In the genomic region with DNA sequence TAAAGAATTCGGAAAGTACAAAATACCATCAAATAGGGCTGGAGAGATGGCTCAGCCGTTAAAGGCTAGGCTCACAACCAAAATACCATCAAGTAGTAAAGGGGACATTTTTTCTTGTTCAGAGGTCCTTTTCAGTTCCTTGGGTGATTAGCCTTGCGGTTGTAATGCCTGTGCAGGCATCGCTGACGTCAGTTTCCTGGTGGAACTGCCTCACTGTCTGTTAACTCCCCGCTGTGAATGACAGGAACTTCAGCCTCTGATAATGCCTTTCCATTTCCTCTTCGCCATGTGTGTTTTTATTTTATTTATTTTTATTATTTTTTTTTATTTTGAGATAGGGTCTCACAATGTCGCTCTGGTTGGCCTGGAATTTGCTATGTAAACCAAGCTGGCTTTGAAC, we compare ENCODE assay signal across 9 mouse cellular contexts. TPM values are rescaled to one million over a fixed set of nuclear protein-coding genes. Genes with fewer than 3 reads are reported as not detected.
DNase-seq lines count a peak whose midpoint lies in the region; ATAC-seq and TF ChIP-seq lines count a peak whose summit lies in the region.
"Had no signal": no experiment of that assay in that cellular context is flagged by ENCODE, and none has a peak within 500 bp of the region (broad histone marks: within the 10 kb centered on the region; RNA-seq: fewer than 3 reads in every experiment).

No protein-coding gene starts in this region.

- H3K4me1 ChIP-seq in heart, embryonic 13.5 days = peaks cover 18% of the 10 kb centered on the region
- peaks cover 8% of the 10 kb centered on the region; the same call in 1 of the 2 replicates for H3K4me1 ChIP-seq in lung, embryonic 16.5 days (replicated peaks; ENCODE audit: control insufficient read depth, insufficient read depth, low read length)
- no peaks in the 10 kb centered on the region for H3K4me1 ChIP-seq in midbrain, embryonic 11.5 days (ENCODE audit: control insufficient read depth, insufficient read depth, low read length)
- H3K4me1 ChIP-seq: neural tube, embryonic 13.5 days had no signal

- peak overlapping the region; percentile 63 for H3K4me3 ChIP-seq in gastrocnemius, adult 2 months
- no peak overlapping the region for H3K4me3 ChIP-seq in heart, embryonic 13.5 days
- H3K4me3 ChIP-seq in lung, embryonic 16.5 days (ENCODE audit: low read length) = no peak overlapping the region
- H3K4me3 ChIP-seq in midbrain, embryonic 11.5 days (ENCODE audit: low read depth, low read length) = no peak overlapping the region
- H3K4me3 ChIP-seq: neural tube, embryonic 13.5 days had no signal

- no peaks in the 10 kb centered on the region for H3K36me3 ChIP-seq in heart, embryonic 13.5 days
- H3K36me3 ChIP-seq in lung, embryonic 16.5 days (ENCODE audit: control insufficient read depth, insufficient read depth, low read length) = no peaks in the 10 kb centered on the region
- no peaks in the 10 kb centered on the region for H3K36me3 ChIP-seq in midbrain, embryonic 11.5 days (ENCODE audit: control insufficient read depth, insufficient read depth, low read length)
- H3K36me3 ChIP-seq: neural tube, embryonic 13.5 days had no signal

- no peak for ATAC-seq in heart, embryonic 13.5 days (ENCODE audit: extremely low read depth, insufficient number of reproducible peaks, low FRiP score, low TSS enrichment)
- no peak for ATAC-seq in lung, embryonic 16.5 days (ENCODE audit: low read depth)
- ATAC-seq in midbrain, embryonic 11.5 days (ENCODE audit: low FRiP score) = no peak

- WGBS in heart, embryonic 13.5 days = 44% methylated on average over 8 of the region's 8 CpGs
- WGBS in lung, embryonic 16.5 days = 31% methylated on average over 8 of the region's 8 CpGs
- 71% methylated on average over 8 of the region's 8 CpGs for WGBS in midbrain, embryonic 11.5 days

- peak overlapping the region; percentile 58 for H3K4me2 ChIP-seq in heart, embryonic 13.5 days
- peak overlapping the region; percentile 15 for H3K4me2 ChIP-seq in lung, embryonic 16.5 days (ENCODE audit: low read depth, low read length)
- no peak overlapping the region for H3K4me2 ChIP-seq in midbrain, embryonic 11.5 days

- intact Hi-C loops in gastrocnemius, adult 2 months (cut with DNase I) = loop anchor here (10.0 kb wide), 1 partner anchor 84 kb away; no protein-coding TSS in a partner anchor
- intact Hi-C loops in gastrocnemius, postnatal 14 days (cut with DNase I; ENCODE audit: low total_unique reads) = loop anchor here (10.0 kb wide), 1 partner anchor 106 kb away; no protein-coding TSS in a partner anchor

- no peak for TF ChIP-seq CTCF in gastrocnemius, adult 2 months (IDR thresholded peaks at IDR 0.05)

- H3K27ac ChIP-seq in gastrocnemius, adult 2 months = peak overlapping the region; percentile 79
- H3K27ac ChIP-seq in heart, embryonic 13.5 days (replicated peaks) = peak overlapping the region; percentile 80
- H3K27ac ChIP-seq in lung, embryonic 16.5 days (ENCODE audit: low read length) = no peak overlapping the region
- H3K27ac ChIP-seq in midbrain, embryonic 11.5 days (ENCODE audit: low read depth, low read length) = no peak overlapping the region
- H3K27ac ChIP-seq: neural tube, embryonic 13.5 days had no signal

- no peak overlapping the region for H3K9ac ChIP-seq in heart, embryonic 13.5 days
- H3K9ac ChIP-seq in lung, embryonic 16.5 days (ENCODE audit: low read length) = no peak overlapping the region
- H3K9ac ChIP-seq in midbrain, embryonic 11.5 days (ENCODE audit: low read length) = no peak overlapping the region
- H3K9ac ChIP-seq: neural tube, embryonic 13.5 days had no signal

- H3K9me3 ChIP-seq in heart, embryonic 13.5 days = no peaks in the 10 kb centered on the region
- H3K9me3 ChIP-seq in lung, embryonic 16.5 days (ENCODE audit: control insufficient read depth, low read length) = no peaks in the 10 kb centered on the region
- no peaks in the 10 kb centered on the region for H3K9me3 ChIP-seq in midbrain, embryonic 11.5 days (ENCODE audit: control insufficient read depth, low read length)
- H3K9me3 ChIP-seq: neural tube, embryonic 13.5 days had no signal

- peak; percentile 23 for DNase-seq in gastrocnemius, adult 2 months
- no peak for DNase-seq in gastrocnemius, postnatal 10 days
- peak; percentile 55 to 62 for DNase-seq in B cell, adult 2 months
- DNase-seq in ovary, postnatal 14 days (ENCODE audit: low spot score) = no peak
- no peak for DNase-seq in gastrocnemius, postnatal 14 days
- DNase-seq in midbrain, embryonic 11.5 days (ENCODE audit: low spot score, missing footprints) = no peak

- no peaks in the 10 kb centered on the region for H3K27me3 ChIP-seq in heart, embryonic 13.5 days (replicated peaks)
- no peaks in the 10 kb centered on the region for H3K27me3 ChIP-seq in lung, embryonic 16.5 days (ENCODE audit: control insufficient read depth, insufficient read depth, low read depth, low read length)
- H3K27me3 ChIP-seq in midbrain, embryonic 11.5 days (ENCODE audit: control insufficient read depth, insufficient read depth, low read length) = no peaks in the 10 kb centered on the region
- H3K27me3 ChIP-seq: neural tube, embryonic 13.5 days had no signal

RNA-seq across cellular contexts. Expression of a gene that starts 11.1 kb away (rescaled TPM):
- 1 to 10 TPM; 3.3 to 7.0 TPM for total RNA-seq in gastrocnemius, adult 2 months (2021)
- 1 to 10 TPM; 5.5 to 5.7 TPM for total RNA-seq in gastrocnemius, postnatal 10 days (2021)
- polyA plus RNA-seq in heart, embryonic 13.5 days (2015; fragmentation: Nextera tagmentation; extraction: Ambion mirVana) = 26.9 and 27.3 TPM in 2 replicates
- polyA plus RNA-seq in lung, embryonic 16.5 days (2015; fragmentation: Nextera tagmentation; extraction: Ambion mirVana) = 34.7 and 38.1 TPM in 2 replicates
- 1 to 10 TPM; 3.6 to 5.7 TPM for total RNA-seq in gastrocnemius, postnatal 14 days (2021)
- polyA plus RNA-seq in midbrain, embryonic 11.5 days (2014; fragmentation: Nextera tagmentation; extraction: Ambion mirVana) = 26.4 and 29.9 TPM in 2 replicates

RNA-seq across cellular contexts. Expression of a gene that starts 17.8 kb away (rescaled TPM):
- 10 to 100 TPM; 11.9 to 18.6 TPM for total RNA-seq in gastrocnemius, adult 2 months (2021)
- 10 to 100 TPM; 22.1 to 28.5 TPM for total RNA-seq in gastrocnemius, postnatal 10 days (2021)
- 26.2 and 27.9 TPM in 2 replicates for polyA plus RNA-seq in heart, embryonic 13.5 days (2015; fragmentation: Nextera tagmentation; extraction: Ambion mirVana)
- 21.5 and 23.9 TPM in 2 replicates for polyA plus RNA-seq in lung, embryonic 16.5 days (2015; fragmentation: Nextera tagmentation; extraction: Ambion mirVana)
- total RNA-seq in gastrocnemius, postnatal 14 days (2021) = 10 to 100 TPM; 20.8 to 22.6 TPM
- 7.1 and 8.4 TPM in 2 replicates for polyA plus RNA-seq in midbrain, embryonic 11.5 days (2014; fragmentation: Nextera tagmentation; extraction: Ambion mirVana)

Comparison
In these comparisons a context has a peak if more than half of its experiments do, and no peak if none do; other contexts are left out.
1. DNase-seq: peak in gastrocnemius, adult 2 months (single experiment) and B cell, adult 2 months (2 of 2); none in gastrocnemius, postnatal 10 days (single experiment), ovary, postnatal 14 days (single experiment), gastrocnemius, postnatal 14 days (single experiment) and midbrain, embryonic 11.5 days (single experiment).
2. H3K27ac ChIP-seq: peak in gastrocnemius, adult 2 months (single experiment) and heart, embryonic 13.5 days (single experiment); none in lung, embryonic 16.5 days (single experiment) and midbrain, embryonic 11.5 days (single experiment).